In the genomic region with DNA sequence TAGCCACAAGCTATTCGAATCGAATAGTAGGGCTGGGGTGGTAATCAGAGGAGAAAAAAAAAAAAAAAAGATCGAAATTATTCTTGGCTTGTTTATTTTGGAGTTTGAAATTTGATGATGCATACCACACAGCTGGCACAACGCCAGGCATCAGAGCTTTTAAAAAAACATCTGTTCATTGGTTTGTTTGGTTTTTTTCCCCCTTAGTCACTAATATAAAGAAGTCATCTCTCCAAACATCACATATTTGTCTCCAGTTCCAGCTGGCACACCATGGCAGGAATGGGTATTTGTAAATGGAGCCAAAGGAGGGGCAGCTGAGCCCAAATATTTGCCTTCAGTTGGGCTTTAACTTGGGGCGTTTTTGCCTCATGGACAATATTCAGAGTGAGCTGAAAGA, we compare ENCODE assay signal across 13 mouse cellular contexts. TPM values are rescaled to one million over a fixed set of nuclear protein-coding genes. Genes with fewer than 3 reads are reported as not detected.
DNase-seq lines count a peak whose midpoint lies in the region; ATAC-seq lines count a peak whose summit lies in the region.
"Had no signal": no experiment of that assay in that cellular context is flagged by ENCODE, and none has a peak within 500 bp of the region (broad histone marks: within the 10 kb centered on the region; RNA-seq: fewer than 3 reads in every experiment).

No protein-coding gene starts in this region.

- H3K27ac ChIP-seq in midbrain, embryonic 14.5 days (replicated peaks; ENCODE audit: low read depth, low read length), result no peak overlapping the region
- no peak overlapping the region for H3K27ac ChIP-seq in midbrain, embryonic 11.5 days (ENCODE audit: low read depth, low read length)
- no peak overlapping the region for H3K27ac ChIP-seq in embryonic facial prominence, embryonic 14.5 days (replicated peaks; ENCODE audit: low read depth, low read length)
- H3K27ac ChIP-seq: forebrain, embryonic 13.5 days; heart, adult 2 months; layer of hippocampus, adult 2 months had no signal

- peak; percentile 30 to 37 for DNase-seq in heart, postnatal 14 days
- DNase-seq in heart, adult 8-10 months (ENCODE audit: low spot score), result no peak
- DNase-seq in midbrain, embryonic 14.5 days, result peak; percentile 20
- no peak for DNase-seq in midbrain, embryonic 11.5 days (ENCODE audit: low spot score, missing footprints)
- DNase-seq in embryonic facial prominence, embryonic 14.5 days (ENCODE audit: low spot score), result peak; percentile 91
- peak; percentile 41 for DNase-seq in right cerebral cortex, postnatal 4 days
- DNase-seq: heart, adult 2 months had no signal

- H3K36me3 ChIP-seq in midbrain, embryonic 14.5 days (ENCODE audit: control insufficient read depth, insufficient read depth, low read length), result no peaks in the 10 kb centered on the region
- no peaks in the 10 kb centered on the region for H3K36me3 ChIP-seq in midbrain, embryonic 11.5 days (ENCODE audit: control insufficient read depth, insufficient read depth, low read length)
- 0 out of 2 replicates have a peak, but pooled peaks cover 5% of the 10 kb centered on the region for H3K36me3 ChIP-seq in embryonic facial prominence, embryonic 14.5 days (ENCODE audit: control insufficient read depth, insufficient read depth, low read length)
- H3K36me3 ChIP-seq: lung, embryonic 15.5 days had no signal

- no peaks in the 10 kb centered on the region for H3K27me3 ChIP-seq in midbrain, embryonic 14.5 days (ENCODE audit: control insufficient read depth, insufficient read depth, low read length)
- no peaks in the 10 kb centered on the region for H3K27me3 ChIP-seq in midbrain, embryonic 11.5 days (ENCODE audit: control insufficient read depth, insufficient read depth, low read length)
- H3K27me3 ChIP-seq in embryonic facial prominence, embryonic 14.5 days (replicated peaks; ENCODE audit: control insufficient read depth, insufficient read depth, low read length), result no peaks in the 10 kb centered on the region
- H3K27me3 ChIP-seq: forebrain, embryonic 13.5 days; lung, embryonic 15.5 days had no signal

- no peak overlapping the region for H3K4me3 ChIP-seq in midbrain, embryonic 14.5 days (replicated peaks; ENCODE audit: low read depth, low read length)
- H3K4me3 ChIP-seq in midbrain, embryonic 11.5 days (ENCODE audit: low read depth, low read length), result no peak overlapping the region
- H3K4me3 ChIP-seq in embryonic facial prominence, embryonic 14.5 days (ENCODE audit: low read depth, low read length), result no peak overlapping the region
- H3K4me3 ChIP-seq: forebrain, embryonic 13.5 days; heart, adult 2 months; layer of hippocampus, adult 2 months; lung, embryonic 15.5 days had no signal

- no peak overlapping the region for H3K4me2 ChIP-seq in midbrain, embryonic 14.5 days (ENCODE audit: low read length)
- no peak overlapping the region for H3K4me2 ChIP-seq in midbrain, embryonic 11.5 days
- H3K4me2 ChIP-seq in embryonic facial prominence, embryonic 14.5 days (ENCODE audit: low read depth, low read length), result no peak overlapping the region
- H3K4me2 ChIP-seq: forebrain, embryonic 13.5 days; hindbrain, embryonic 14.5 days; lung, embryonic 15.5 days had no signal

- intact Hi-C loops in heart, postnatal 14 days (cut with DNase I), result no loop called here

- no peaks in the 10 kb centered on the region; the same call in 1 of the 2 replicates for H3K4me1 ChIP-seq in midbrain, embryonic 14.5 days (ENCODE audit: control insufficient read depth, insufficient read depth, low read length)
- H3K4me1 ChIP-seq in midbrain, embryonic 11.5 days (ENCODE audit: control insufficient read depth, insufficient read depth, low read length), result no peaks in the 10 kb centered on the region
- peaks cover 23% of the 10 kb centered on the region for H3K4me1 ChIP-seq in embryonic facial prominence, embryonic 14.5 days (ENCODE audit: control insufficient read depth, insufficient read depth, low read length)

- no peaks in the 10 kb centered on the region for H3K9me3 ChIP-seq in midbrain, embryonic 14.5 days (ENCODE audit: control insufficient read depth, low read length)
- no peaks in the 10 kb centered on the region for H3K9me3 ChIP-seq in midbrain, embryonic 11.5 days (ENCODE audit: control insufficient read depth, low read length)
- no peaks in the 10 kb centered on the region for H3K9me3 ChIP-seq in embryonic facial prominence, embryonic 14.5 days (ENCODE audit: control insufficient read depth, low read length)
- H3K9me3 ChIP-seq: forebrain, embryonic 13.5 days; lung, embryonic 15.5 days had no signal

- no peak overlapping the region for H3K9ac ChIP-seq in midbrain, embryonic 14.5 days (replicated peaks; ENCODE audit: low read length)
- no peak overlapping the region for H3K9ac ChIP-seq in midbrain, embryonic 11.5 days (ENCODE audit: low read length)
- H3K9ac ChIP-seq in embryonic facial prominence, embryonic 14.5 days (ENCODE audit: low read depth, low read length), result no peak overlapping the region
- H3K9ac ChIP-seq: forebrain, embryonic 13.5 days; hindbrain, embryonic 14.5 days; lung, embryonic 15.5 days had no signal

- ATAC-seq in midbrain, embryonic 14.5 days (ENCODE audit: low FRiP score, low TSS enrichment), result no peak
- no peak for ATAC-seq in midbrain, embryonic 11.5 days (ENCODE audit: low FRiP score)
- ATAC-seq in embryonic facial prominence, embryonic 14.5 days (ENCODE audit: low read depth), result no peak
- no peak for ATAC-seq in monocyte, adult 5-6 weeks (replicated peaks; ENCODE audit: insufficient number of reproducible peaks, low FRiP score, low TSS enrichment, poor library complexity, severe bottlenecking)
- ATAC-seq: activated CD4-positive, CD25-positive, alpha-beta regulatory T cell, adult 4 months; forebrain, embryonic 13.5 days had no signal

- WGBS in midbrain, embryonic 14.5 days, result 79% methylated on average over 5 of the region's 5 CpGs
- 81% methylated on average over 5 of the region's 5 CpGs for WGBS in midbrain, embryonic 11.5 days
- WGBS in embryonic facial prominence, embryonic 14.5 days, result 28% methylated on average over 5 of the region's 5 CpGs

RNA-seq across cellular contexts. Expression of a gene that starts 56.9 kb away (rescaled TPM):
- under 1 TPM; 0.27 to 0.43 TPM for total RNA-seq in heart, postnatal 14 days (2021)
- under 1 TPM in 3 of 4 experiments, not detected in 1; 0.09 to 0.11 (median 0.09) TPM for total RNA-seq in heart, adult 8-10 months (2022)
- polyA plus RNA-seq in midbrain, embryonic 14.5 days (2014; fragmentation: Nextera tagmentation; extraction: Ambion mirVana), result 1.2 and 2.0 TPM in 2 replicates
- 0.29 and 0.58 TPM in 2 replicates for polyA plus RNA-seq in midbrain, embryonic 11.5 days (2014; fragmentation: Nextera tagmentation; extraction: Ambion mirVana)
- 3.6 and 3.8 TPM in 2 replicates for polyA plus RNA-seq in embryonic facial prominence, embryonic 14.5 days (2014; fragmentation: Nextera tagmentation; extraction: Ambion mirVana)
- not detected in 3 replicates for total RNA-seq in monocyte, adult 5-6 weeks (2017)
- polyA plus RNA-seq: activated CD4-positive, CD25-positive, alpha-beta regulatory T cell, adult 4 months had no signal

Comparison
In these comparisons a context has a peak if more than half of its experiments do, and no peak if none do; other contexts are left out.
1. DNase-seq: peak in heart, postnatal 14 days (2 of 2), midbrain, embryonic 14.5 days (single experiment), embryonic facial prominence, embryonic 14.5 days (single experiment) and right cerebral cortex, postnatal 4 days (single experiment); none in heart, adult 8-10 months (single experiment) and midbrain, embryonic 11.5 days (single experiment).